Mouse (Mus musculus) spleen, postnatal 36 days (tissue): ENCODE data around the gene Fgf22.

Experiments
- DNase-seq, 2 experiments: peaks; one replicate each; pipeline ENCODE4 v3.0.0; 2022; ENCODE audit warnings: low spot score in 2 of 2, mixed read lengths in 1 of 2

The Fgf22 gene

GRCm38 (mm10) chr10:79754856-79755516, at the start of gene Fgf22:
Fgf22 (plus strand) TSS chr10:79755076.
- peak in 1 of 2 experiments; percentile 30 for DNase-seq

GRCm38 (mm10) chr10:79705951-79706350, 48.9 kb upstream of the Fgf22 start:
- DNase-seq: peak; percentile 68 to 82

DNA sequence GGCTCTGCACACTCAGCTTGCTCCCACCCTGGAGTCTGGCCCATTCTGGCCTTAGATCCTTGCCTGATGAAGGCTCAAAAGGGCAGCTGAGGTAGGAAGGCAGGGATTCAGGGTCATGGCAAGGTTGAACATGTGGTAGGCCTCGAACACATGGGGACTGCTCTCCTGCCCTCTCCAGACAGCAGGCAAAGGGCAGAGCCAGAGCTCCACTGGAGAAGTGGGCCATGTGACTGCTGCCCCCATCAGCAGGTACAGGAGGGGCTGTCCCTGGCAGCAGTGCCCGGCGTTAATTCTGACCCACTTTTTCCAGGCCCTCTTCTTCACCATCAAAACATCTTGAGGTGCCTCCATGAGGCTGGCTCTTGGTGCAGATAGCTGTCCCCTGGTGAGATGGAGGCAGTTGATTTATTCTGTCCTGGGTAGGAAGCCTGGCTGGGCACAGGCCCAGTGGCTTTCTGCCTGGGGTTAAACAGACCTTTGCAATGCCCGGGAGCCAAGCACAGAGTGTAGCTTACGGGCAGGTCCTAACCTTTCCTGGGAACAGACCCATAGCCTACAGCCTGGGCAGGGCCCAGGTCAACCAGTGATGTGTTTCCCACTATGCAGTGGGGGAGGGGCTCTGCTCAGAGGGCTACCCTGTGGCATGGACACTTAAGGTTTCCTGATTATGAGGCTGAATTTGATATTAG, 48.3 kb upstream of the Fgf22 start:
- DNase-seq: no peak

DNA sequence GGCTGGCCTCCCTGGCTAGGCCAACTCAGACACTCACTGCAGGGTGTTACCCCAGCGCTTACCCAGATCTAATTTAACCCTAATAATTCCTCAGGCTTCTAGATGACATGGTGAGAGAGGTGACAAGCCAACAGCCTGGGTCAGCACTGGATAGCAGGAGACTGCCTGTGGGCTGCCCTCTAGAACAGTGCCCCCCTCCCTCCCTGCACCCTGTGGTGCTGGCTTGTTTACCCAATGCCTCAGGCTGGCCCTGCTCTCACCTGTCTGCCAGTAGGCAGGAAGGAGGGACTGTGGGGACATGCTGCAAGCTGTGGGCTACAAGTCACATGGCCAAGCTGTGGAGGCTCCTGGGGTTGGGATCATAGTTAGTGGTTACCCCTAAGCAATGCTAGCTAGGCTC, 47.7 kb upstream of the Fgf22 start:
- no peak for DNase-seq

- DNase-seq: no peak
Observed at GRCm38 (mm10) chr10:79707759-79708158, 47.1 kb upstream of the Fgf22 start.

DNA sequence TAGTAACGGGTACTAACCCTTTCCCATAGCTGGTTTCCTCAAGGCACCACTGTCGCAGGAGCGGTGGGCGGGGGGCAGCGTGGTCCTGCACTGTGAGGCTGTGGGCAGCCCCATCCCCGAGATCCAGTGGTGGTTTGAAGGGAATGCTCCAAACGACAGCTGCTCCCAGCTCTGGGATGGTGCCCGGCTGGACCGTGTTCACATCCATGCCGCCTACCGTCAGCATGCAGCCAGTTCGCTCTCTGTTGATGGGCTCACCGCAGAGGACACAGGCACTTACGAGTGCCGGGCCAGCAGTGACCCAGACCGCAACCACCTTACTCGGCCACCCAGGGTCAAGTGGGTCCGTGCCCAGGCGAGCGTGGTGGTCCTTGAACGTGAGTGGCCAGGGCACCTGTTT, 46.2 kb upstream of the Fgf22 start:
- no peak for DNase-seq

DNA sequence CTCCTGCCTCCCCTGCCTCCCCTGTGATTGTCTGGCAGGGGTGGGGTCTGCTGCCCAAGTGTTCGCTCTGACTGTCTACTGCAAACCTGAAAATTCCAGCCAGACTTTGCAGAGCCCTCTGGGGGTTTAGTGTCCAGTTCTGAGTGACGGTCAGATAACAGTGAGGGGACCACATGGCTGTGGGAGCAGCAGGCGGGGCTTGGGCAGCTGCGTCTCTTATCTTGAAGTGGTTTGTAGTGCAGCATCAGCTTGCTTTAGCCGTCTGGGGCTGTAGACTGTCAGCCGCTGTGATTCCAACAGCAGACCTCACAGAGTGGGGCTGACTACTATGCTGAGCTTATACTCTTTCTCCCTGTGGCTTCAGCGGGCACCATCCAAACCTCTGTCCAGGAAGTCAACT, 45.6 kb upstream of the Fgf22 start:
- DNase-seq: no peak

DNA sequence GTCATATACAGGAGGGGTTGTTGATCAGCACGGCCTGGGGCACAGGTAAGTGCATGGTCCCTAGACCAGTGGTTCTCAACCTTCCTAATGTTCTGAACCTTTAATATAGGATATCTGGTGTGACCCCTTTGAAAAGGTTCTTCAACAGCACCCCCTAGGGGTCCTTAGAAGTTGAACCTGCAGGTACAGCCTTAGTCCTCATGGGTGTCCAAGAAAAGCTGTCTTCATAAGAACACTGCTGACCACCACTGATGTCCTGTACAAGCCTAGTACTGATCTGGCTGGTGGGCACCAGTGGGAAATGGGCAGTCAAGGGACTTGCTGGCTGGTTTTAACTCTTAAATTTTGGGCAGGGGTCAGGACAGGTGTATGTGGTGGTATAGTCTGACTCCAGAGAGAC, 42.8 kb upstream of the Fgf22 start:
- DNase-seq: peak in 1 of 2 experiments; percentile 51

GRCm38 (mm10) chr10:79712499-79713126, 42.3 kb upstream of the Fgf22 start:
- peak; percentile 69 to 83 for DNase-seq

DNA sequence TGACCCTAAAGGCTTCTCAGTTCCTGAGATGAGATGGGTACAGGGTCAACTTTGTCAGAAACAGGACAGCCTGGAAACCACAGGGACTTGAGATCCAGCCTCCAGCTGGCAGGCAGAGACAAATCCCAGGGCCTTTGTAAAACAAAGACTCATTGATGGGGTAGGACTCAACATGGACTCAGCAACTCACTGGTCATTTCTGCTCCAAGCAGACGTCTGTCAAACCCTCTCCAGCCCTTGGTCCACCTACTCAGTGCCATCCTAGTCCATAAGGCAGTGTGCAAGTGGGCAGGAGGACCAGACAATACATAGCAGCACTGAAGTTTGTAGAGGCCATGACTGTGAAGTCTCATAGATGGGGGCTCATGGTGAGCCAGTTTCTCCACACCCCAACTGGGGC, 41.7 kb upstream of the Fgf22 start:
- no peak for DNase-seq

- no peak for DNase-seq
Observed at GRCm38 (mm10) chr10:79714996-79715395, 39.9 kb upstream of the Fgf22 start.

GRCm38 (mm10) chr10:79716254-79716987, 38.5 kb upstream of the Fgf22 start, which contains the start of gene Hcn2:
Hcn2 (plus strand) TSS chr10:79716634.
- no peak for DNase-seq

DNA sequence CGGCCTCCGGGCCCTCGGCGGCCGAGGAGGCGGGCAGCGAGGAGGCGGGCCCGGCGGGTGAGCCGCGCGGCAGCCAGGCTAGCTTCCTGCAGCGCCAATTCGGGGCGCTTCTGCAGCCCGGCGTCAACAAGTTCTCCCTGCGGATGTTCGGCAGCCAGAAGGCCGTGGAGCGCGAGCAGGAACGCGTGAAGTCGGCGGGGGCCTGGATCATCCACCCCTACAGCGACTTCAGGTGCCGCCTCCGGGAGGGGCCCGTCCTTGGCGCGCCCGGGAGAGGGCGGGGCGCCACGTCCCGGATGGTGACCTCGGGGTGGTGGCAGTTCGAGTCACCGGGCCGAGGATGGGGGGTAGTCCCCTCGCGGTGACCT, 37.9 kb upstream of the Fgf22 start:
- DNase-seq: no peak

DNA sequence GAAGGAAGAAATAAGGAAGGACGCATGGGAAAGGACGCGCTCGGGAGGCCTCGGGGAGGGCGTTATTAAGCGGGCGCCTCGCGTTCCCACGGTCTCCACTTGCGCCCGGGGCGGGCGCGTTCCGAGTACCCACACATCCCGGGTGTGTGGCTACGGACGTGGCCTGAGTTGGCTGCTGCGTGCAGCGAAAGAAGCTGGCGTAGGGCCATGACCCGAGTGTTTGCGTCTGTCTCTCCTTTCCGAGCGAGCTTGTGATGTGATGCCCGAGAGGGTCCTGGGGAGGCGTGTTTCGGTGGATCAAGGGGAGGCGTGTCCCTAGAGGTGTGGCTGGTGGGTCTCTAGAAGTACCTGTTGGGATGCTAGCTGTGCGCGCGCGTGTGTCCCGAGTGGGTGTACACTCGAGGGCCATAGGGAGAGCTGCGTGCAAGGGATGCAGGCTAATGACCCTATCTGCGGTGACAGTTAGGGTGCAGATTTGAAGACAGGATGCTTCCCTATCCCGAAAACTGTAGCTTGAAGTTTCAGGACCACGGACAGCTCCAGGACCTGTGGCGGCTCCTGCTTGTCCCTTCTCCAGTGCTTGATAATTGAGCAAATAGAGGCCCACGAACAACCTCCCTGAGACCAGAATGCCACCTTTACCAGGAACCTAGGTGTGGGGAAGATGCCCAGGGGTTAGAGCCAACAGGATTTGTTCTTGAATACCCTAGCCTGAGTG, 37.1 kb upstream of the Fgf22 start:
- DNase-seq: peak in 1 of 2 experiments; percentile 37

DNA sequence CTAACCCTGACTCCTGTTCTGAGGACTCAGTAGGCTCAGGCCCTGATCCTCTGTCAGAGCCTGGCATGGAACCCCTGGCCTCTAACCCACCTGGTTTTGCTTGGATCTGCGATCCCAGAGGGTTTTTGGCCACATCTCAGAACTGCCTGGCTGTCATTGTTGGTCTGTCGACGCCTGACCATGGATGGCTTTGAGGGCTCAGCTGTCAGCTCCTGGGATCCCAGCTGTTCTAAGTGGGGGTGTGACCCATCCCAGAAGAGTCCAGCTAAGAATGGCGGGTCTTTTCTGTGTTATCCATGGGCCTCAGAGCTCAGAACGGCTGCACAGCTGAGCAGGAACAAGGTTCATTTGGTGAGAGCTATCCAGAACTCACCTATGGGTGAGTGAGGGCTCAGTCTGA, 33.8 kb upstream of the Fgf22 start:
- DNase-seq: no peak

GRCm38 (mm10) chr10:79723047-79723446, 31.8 kb upstream of the Fgf22 start:
- DNase-seq: no peak

DNA sequence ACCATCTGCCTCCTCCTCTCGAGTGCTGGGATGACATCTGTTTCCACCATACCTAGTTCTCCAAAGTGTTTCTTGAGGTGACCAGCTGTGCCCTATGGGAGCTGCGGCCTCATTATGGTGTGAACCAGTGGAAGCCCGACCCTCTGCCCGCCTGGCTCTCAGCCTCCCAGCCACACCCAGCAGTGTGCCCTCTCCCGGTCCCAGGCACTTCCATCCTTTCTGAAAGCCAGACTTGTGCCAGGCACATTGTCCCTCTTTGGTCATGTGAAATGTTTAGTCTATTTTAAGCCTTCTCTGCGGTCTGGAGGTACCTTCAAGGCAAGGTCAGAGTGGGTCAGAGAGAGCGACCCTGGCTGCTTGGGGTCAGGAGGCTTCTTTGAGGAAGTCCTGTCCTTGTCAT, 31.2 kb upstream of the Fgf22 start:
- DNase-seq: no peak

GRCm38 (mm10) chr10:79726090-79726489, 28.8 kb upstream of the Fgf22 start:
- DNase-seq: no peak

- no peak for DNase-seq
Observed at GRCm38 (mm10) chr10:79728323-79729249, 26.3 kb upstream of the Fgf22 start.

DNA sequence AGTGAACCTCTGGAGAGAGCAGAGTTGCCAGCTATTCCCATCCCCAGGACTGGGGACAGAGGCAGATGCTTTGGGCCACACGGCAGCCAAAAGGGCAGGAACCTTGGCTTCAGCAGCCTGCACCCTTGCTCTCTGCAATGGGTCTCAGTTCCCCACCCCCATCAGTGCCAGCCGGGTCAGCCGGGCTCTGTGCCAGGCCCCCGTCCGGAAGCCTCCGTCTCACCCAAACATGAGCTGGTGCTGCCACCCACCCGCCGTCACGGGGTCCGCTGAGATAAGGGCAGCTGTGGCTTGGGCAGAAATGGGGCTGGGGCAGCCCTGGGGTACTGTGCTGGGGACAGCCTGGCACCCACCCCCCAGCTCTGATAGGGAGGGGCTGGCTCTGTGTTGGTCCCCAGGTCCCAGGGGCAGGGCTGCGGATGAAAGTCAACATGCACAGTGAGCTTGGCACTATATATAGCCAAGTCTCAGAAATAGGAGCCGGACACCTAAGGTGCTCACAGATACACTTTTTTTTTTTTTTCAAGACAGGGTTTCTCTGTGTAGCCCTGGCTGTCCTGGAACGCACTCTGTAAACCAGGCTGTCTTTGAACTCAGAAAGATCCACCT, 25.4 kb upstream of the Fgf22 start:
- no peak for DNase-seq
